Mouse (Mus musculus): ENCODE measurements around the gene Bag6. TPM values are rescaled to one million over a fixed set of nuclear protein-coding genes. Genes with fewer than 3 reads are reported as not detected.

Bag6 gene
- polyA plus RNA-seq, 1 experiment from 2014 or later: 57.8 TPM

DNA sequence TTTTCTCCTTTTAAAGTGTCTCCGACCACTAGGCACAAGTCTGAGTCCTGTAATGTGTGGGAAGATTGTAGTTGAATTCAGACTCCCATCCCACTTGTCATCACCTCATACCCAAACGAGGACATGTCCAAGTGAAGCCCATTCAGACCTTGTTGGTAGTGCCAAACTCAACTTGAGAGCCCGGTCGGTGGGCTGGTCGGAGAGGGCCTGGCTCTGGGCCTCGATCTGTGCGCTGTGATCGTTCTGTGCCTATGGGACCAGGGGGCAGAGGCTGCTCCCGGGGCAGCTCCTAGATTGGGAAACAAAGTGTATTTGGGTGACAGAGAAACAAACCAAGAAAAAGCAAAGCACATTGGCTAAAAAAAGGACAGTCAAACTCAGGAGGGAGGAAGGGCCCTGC lies 18.1 kb downstream of the Bag6 start:
- Histone ChIP-seq H3K4me2 (replicated peaks) (no peak overlapping the region), H3K4me3 (replicated peaks) (no peak overlapping the region), H3K9ac (no peak overlapping the region), H3K27ac (replicated peaks) (no peak overlapping the region), H3K27me3 (no peaks in the 10 kb centered on the region), H3K36me3 (peaks cover 98% of the 10 kb centered on the region), H3K9me3 (replicated peaks) (no peaks in the 10 kb centered on the region), H3K4me1 (peaks cover 8% of the 10 kb centered on the region)
- WGBS: 90% methylated on average over 9 of the region's 9 CpGs
- no peak for ATAC-seq (ENCODE audit: insufficient number of reproducible peaks, low FRiP score, low TSS enrichment, low read depth)

DNA sequence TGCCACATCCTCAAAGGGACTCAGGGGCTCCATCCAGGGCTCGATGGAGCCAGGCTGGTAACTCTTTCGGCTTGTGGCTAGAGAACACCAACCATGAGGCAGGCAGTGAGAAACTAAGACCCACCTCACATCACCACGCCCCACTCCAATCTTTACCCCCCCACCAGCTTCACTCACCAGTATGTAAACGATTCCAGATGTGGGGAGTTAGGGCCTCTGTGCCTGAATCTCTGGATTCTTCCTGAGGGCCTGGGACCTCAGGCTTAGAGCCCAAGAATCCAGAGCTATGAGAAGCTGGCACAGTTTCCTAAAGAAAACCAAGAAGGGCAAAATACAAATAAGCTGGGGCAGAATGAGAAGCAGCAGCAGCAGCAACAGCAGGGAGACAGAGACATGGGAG lies 19.0 kb downstream of the Bag6 start:
- ATAC-seq (ENCODE audit: insufficient number of reproducible peaks, low FRiP score, low TSS enrichment, low read depth): no peak
- H3K4me1 ChIP-seq: peaks cover 6% of the 10 kb centered on the region
- no peak overlapping the region for H3K4me2 ChIP-seq (replicated peaks)
- 48% methylated on average over 4 of the region's 4 CpGs for WGBS
- no peak overlapping the region for H3K4me3 ChIP-seq (replicated peaks)
- peak overlapping the region; percentile 35; the same call in 1 of the 2 replicates for H3K27ac ChIP-seq (replicated peaks)
- peaks cover 98% of the 10 kb centered on the region for H3K36me3 ChIP-seq
- H3K9ac ChIP-seq: no peak overlapping the region
- no peaks in the 10 kb centered on the region for H3K27me3 ChIP-seq
- H3K9me3 ChIP-seq (replicated peaks): no peaks in the 10 kb centered on the region

DNA sequence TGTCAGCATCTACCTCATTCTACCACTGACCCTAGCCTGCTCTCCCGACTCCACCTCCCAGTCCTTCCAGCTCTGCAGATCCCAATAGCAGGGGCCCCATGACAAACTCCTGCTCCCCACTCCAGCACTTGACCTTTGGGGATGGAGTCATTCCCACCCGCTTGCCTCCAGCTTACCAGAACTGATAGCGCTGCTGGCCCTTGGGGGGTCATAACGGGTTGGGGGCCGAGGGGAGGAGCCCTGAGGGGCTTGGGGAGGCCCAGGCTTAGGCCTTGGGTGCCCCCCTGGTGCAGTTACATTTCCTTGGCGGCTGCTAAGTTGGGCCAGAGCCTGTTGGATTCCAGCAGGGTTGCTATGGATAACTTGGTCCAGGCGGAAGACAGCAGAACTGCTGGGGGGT lies 19.6 kb downstream of the Bag6 start:
- peak overlapping the region; percentile 35; the same call in 1 of the 2 replicates for H3K27ac ChIP-seq (replicated peaks)
- peaks cover 98% of the 10 kb centered on the region for H3K36me3 ChIP-seq
- H3K4me2 ChIP-seq (replicated peaks): no peak overlapping the region
- no peaks in the 10 kb centered on the region for H3K9me3 ChIP-seq (replicated peaks)
- H3K4me1 ChIP-seq: peaks cover 6% of the 10 kb centered on the region
- no peaks in the 10 kb centered on the region for H3K27me3 ChIP-seq
- WGBS: 77% methylated on average over 7 of the region's 7 CpGs
- H3K4me3 ChIP-seq (replicated peaks): no peak overlapping the region
- no peak for ATAC-seq (ENCODE audit: insufficient number of reproducible peaks, low FRiP score, low TSS enrichment, low read depth)
- no peak overlapping the region for H3K9ac ChIP-seq

DNA sequence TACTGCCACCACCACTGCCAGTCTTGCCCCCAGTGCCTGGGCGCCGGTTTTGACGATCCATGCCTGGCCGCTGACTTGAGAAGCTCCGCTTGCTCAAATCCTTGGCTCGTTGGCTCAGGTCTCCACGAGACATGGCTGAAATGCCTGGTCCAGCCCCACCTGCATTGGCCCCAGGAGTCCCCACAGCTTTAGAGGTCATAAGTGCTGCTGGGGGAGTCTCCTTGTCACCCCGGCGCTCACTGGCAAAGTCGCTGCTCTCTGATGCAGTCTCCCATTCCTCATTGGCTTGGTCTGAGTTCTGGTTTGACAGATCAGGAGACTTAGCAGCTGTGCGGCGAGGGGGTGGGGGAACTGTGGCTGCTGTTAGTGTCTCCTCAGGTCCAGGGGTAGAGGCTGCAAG lies 20.5 kb downstream of the Bag6 start:
- peaks cover 6% of the 10 kb centered on the region for H3K4me1 ChIP-seq
- no peak overlapping the region for H3K9ac ChIP-seq
- H3K36me3 ChIP-seq: peaks cover 98% of the 10 kb centered on the region
- H3K4me3 ChIP-seq (replicated peaks): no peak overlapping the region
- H3K27ac ChIP-seq (replicated peaks): 0 out of 2 replicates have a peak overlapping the region, but pooled peaks have one; percentile 9
- no peak overlapping the region for H3K4me2 ChIP-seq (replicated peaks)
- H3K27me3 ChIP-seq: no peaks in the 10 kb centered on the region
- no peak for ATAC-seq (ENCODE audit: insufficient number of reproducible peaks, low FRiP score, low TSS enrichment, low read depth)
- H3K9me3 ChIP-seq (replicated peaks): no peaks in the 10 kb centered on the region
- WGBS: 92% methylated on average over 12 of the region's 12 CpGs

DNA sequence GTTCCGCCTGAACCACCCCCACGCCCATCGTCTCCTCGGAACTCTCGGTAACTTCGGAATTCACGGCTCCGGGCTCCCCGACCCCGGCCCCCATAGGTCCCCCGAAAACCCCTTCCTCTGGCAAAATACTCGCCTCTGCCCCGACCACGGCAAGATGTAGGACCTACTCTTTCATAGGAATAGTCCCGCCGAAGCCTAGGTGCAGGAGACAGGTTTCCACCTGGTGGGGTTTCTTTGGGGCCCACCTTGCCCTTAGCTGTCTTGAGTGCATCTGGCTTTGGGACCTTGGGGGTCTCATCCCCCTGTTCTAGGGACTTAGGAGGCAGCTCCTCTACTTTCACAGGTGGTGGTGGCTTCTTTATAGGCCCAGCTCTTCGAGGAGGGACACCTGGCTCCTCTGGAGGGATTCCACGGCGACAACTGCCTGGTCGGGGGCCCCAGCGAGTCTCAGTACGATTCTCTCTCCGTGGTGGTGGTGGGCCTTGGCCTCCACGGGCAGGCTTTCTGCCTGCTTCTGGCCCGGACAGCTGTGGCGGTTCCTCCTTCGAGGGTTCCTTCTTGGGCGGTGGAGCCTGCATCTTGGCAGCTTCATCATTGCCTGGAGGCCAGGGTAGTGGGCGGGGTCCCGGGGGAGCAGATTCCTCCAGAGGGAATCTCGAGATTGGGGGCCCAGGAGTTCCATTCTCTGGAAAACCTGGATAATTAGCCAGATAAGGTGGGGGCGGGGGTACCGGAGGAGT lies 21.7 kb downstream of the Bag6 start:
- ATAC-seq (ENCODE audit: insufficient number of reproducible peaks, low FRiP score, low TSS enrichment, low read depth): no peak
- Histone ChIP-seq H3K4me1 (peaks cover 14% of the 10 kb centered on the region), H3K9ac (no peak overlapping the region), H3K27ac (replicated peaks) (no peak overlapping the region), H3K4me2 (replicated peaks) (no peak overlapping the region), H3K4me3 (replicated peaks) (no peak overlapping the region), H3K9me3 (replicated peaks) (no peaks in the 10 kb centered on the region), H3K27me3 (no peaks in the 10 kb centered on the region), H3K36me3 (peaks cover 100% of the 10 kb centered on the region)
- 81% methylated on average over 33 of the region's 33 CpGs for WGBS

DNA sequence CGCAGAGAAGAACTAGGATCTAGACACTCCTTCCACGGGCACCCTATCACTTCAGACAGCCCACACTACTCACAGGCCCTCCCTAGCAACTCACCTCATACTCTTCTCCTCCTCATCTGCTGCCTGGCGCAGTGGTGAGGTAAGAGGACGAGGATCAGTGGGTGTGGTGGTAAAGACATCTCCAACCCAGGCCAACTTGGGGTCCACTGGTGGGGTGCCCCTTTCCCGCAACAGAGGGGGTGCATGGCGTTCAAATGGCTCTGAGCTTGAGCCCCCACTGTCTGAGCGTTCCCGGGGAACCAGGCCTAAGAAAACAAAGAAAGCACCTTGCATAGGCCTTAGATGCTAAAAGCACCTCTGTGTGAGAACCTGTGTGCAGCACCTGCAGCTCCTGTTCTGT lies 22.3 kb downstream of the Bag6 start:
- H3K9me3 ChIP-seq (replicated peaks): no peaks in the 10 kb centered on the region
- H3K36me3 ChIP-seq: peaks cover 100% of the 10 kb centered on the region
- no peak overlapping the region for H3K27ac ChIP-seq (replicated peaks)
- no peak overlapping the region for H3K9ac ChIP-seq
- peaks cover 20% of the 10 kb centered on the region for H3K4me1 ChIP-seq
- H3K27me3 ChIP-seq: no peaks in the 10 kb centered on the region
- WGBS: 83% methylated on average over 8 of the region's 8 CpGs
- no peak for ATAC-seq (ENCODE audit: insufficient number of reproducible peaks, low FRiP score, low TSS enrichment, low read depth)
- no peak overlapping the region for H3K4me2 ChIP-seq (replicated peaks)
- H3K4me3 ChIP-seq (replicated peaks): no peak overlapping the region

DNA sequence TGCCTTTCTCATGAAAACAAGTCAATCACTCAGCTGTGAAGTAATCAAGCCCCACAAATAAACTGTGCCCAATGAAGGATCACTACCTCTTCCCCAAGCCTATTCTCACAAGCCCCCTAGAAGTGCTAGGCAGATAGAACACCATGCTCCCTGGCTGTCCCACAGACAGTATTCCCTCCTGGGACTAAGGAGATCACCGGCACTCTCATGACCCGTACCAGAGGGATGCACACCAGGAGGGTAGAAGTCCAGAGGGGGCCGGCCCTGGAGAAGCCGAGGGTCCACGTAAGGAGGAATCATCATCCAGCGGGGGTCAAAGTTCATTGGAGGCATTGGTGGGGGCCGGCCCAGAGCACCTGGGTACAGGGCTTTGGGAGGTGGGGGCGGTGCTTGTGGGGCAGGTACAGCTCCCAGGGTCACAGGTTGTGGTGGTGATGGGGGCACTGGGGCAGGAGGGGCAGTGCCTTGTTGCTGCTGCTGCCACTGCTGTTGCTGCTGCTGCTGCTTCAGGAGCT lies 22.7 kb downstream of the Bag6 start:
- Histone ChIP-seq H3K9ac (no peak overlapping the region), H3K9me3 (replicated peaks) (no peaks in the 10 kb centered on the region), H3K27me3 (no peaks in the 10 kb centered on the region), H3K4me2 (replicated peaks) (no peak overlapping the region), H3K36me3 (peaks cover 97% of the 10 kb centered on the region), H3K4me1 (peaks cover 24% of the 10 kb centered on the region), H3K4me3 (replicated peaks) (no peak overlapping the region), H3K27ac (replicated peaks) (no peak overlapping the region)
- 88% methylated on average over 8 of the region's 8 CpGs for WGBS
- ATAC-seq (ENCODE audit: insufficient number of reproducible peaks, low FRiP score, low TSS enrichment, low read depth): no peak

DNA sequence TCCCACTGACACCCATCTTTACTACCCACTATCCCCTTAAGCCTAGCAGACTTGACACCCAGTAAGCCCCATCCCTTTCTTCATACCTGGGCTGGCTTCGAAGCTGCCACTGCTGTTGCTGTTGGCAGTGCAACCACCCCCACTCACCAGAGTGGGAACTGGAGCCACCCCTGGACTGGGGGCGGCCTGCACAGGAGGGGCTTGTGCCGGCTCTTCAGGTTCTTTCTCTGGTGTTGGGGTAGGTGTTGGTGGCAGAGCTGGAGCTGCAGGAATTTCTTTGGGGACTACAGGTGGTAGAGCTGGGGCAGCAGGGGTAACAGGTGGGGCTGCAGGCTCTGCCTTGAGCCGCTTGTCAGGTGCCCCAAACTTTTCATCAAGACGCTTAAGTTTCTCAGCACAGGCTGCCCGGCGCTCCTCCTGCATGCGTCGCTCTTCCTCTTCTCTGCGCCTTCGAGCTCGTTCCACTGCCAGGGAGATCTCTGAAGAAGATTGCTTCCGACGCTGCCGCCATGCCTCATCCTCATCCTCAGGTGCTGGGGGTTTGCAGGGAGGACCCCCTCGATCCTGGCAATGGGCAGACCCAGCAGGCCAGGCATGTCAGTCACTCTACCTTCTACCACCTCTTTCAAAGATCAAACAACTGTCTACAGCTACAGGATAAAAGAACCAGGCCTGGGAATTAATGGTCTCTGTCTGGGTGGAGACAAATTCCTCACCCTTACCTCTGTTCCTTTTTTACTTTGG lies 24.0 kb downstream of the Bag6 start:
- no peak overlapping the region for H3K27ac ChIP-seq (replicated peaks)
- 90% methylated on average over 16 of the region's 16 CpGs for WGBS
- peaks cover 84% of the 10 kb centered on the region for H3K36me3 ChIP-seq
- H3K4me2 ChIP-seq (replicated peaks): no peak overlapping the region
- ATAC-seq (ENCODE audit: insufficient number of reproducible peaks, low FRiP score, low TSS enrichment, low read depth): no peak
- no peak overlapping the region for H3K9ac ChIP-seq
- H3K27me3 ChIP-seq: no peaks in the 10 kb centered on the region
- no peaks in the 10 kb centered on the region for H3K9me3 ChIP-seq (replicated peaks)
- H3K4me3 ChIP-seq (replicated peaks): no peak overlapping the region
- peaks cover 32% of the 10 kb centered on the region for H3K4me1 ChIP-seq

DNA sequence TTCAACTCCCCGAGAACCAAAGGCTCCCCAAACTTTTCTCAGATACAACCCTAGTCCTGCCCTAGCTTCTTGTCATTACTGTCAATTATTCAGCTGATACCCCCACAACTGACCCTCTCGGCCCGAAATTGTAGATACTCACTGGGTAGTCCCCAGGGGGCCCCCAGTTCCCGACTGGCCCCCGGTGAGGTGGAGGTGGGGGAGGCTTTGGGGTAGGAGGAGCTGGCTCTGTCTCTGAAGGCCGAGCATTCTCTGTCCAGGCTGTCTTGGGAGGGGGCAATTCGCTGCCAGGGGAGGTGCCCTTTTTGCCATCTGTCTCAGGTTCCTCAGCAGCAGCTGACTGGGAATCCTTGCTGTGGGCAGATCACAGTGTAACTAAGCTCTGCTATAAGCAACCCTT lies 24.7 kb downstream of the Bag6 start:
- H3K27ac ChIP-seq (replicated peaks): no peak overlapping the region
- H3K4me3 ChIP-seq (replicated peaks): no peak overlapping the region
- H3K9ac ChIP-seq: no peak overlapping the region
- H3K4me2 ChIP-seq (replicated peaks): no peak overlapping the region
- ATAC-seq (ENCODE audit: insufficient number of reproducible peaks, low FRiP score, low TSS enrichment, low read depth): no peak
- WGBS: 81% methylated on average over 7 of the region's 7 CpGs
- H3K27me3 ChIP-seq: no peaks in the 10 kb centered on the region
- peaks cover 28% of the 10 kb centered on the region for H3K4me1 ChIP-seq
- H3K36me3 ChIP-seq: peaks cover 78% of the 10 kb centered on the region
- no peaks in the 10 kb centered on the region for H3K9me3 ChIP-seq (replicated peaks)

DNA sequence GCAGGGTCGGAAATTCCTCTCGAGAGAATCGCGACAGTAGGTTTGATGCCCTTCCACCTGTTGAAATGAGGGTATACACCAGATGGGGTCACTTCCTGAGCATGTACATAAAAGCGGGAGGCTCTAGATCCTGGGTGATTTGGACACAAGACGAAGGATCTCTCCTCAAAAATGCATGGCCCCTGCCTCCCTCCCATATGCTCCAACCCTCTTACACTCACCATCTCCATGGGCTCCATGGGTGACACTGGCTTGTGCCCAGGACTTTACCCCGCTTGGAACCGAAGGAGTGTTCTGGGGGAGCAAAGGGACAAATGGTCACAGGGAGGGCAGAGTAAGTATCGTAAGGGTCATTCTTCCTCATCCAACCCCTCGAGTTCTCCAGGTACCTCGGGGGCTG lies 26.4 kb downstream of the Bag6 start:
- Histone ChIP-seq H3K4me3 (replicated peaks) (0 out of 2 replicates have a peak overlapping the region, but pooled peaks have one; percentile 100), H3K9ac (no peak overlapping the region), H3K9me3 (replicated peaks) (no peaks in the 10 kb centered on the region), H3K27ac (replicated peaks) (no peak overlapping the region), H3K27me3 (no peaks in the 10 kb centered on the region), H3K36me3 (peaks cover 60% of the 10 kb centered on the region), H3K4me1 (peaks cover 34% of the 10 kb centered on the region), H3K4me2 (replicated peaks) (no peak overlapping the region)
- ATAC-seq (ENCODE audit: insufficient number of reproducible peaks, low FRiP score, low TSS enrichment, low read depth): no peak
- 81% methylated on average over 11 of the region's 11 CpGs for WGBS

DNA sequence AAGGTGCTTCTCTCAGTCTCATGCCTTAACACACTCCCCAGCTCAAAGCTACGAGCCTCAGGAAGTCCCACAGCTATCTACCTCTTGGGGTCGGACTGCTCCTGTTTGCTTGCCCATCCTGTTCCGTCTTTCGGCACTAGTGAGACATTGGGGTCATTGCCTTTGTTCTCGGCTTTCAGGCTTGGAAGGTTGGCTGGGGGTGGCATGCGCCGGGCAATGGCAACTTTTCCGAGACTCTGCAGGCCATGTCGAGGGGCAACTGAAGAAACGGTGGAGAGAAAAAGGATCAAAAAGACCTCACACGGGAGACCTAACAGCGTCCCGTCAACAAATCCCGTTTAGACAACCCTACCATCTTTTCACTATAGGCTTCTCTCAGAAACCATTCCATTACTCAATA lies 27.1 kb downstream of the Bag6 start:
- ATAC-seq (ENCODE audit: insufficient number of reproducible peaks, low FRiP score, low TSS enrichment, low read depth): no peak
- Histone ChIP-seq H3K27me3 (no peaks in the 10 kb centered on the region), H3K9me3 (replicated peaks) (no peaks in the 10 kb centered on the region), H3K27ac (replicated peaks) (peak overlapping the region; percentile 39), H3K4me3 (replicated peaks) (peak overlapping the region; percentile 100), H3K4me2 (replicated peaks) (peak overlapping the region; percentile 88), H3K36me3 (peaks cover 53% of the 10 kb centered on the region), H3K4me1 (peaks cover 35% of the 10 kb centered on the region), H3K9ac (no peak overlapping the region)
- WGBS: 67% methylated on average over 14 of the region's 14 CpGs

Data from embryonic facial prominence, embryonic 15.5 days (tissue).